Mouse (Mus musculus) kidney, adult 2 months (tissue): ENCODE results near the gene AC109138.7.

Experiments
- CTCF ChIP-seq: fragments of 200-500 bp; conservative IDR thresholded peaks from 2 replicates; pipeline ENCODE4 v1.5.1; 2011; ENCODE audit warnings: low read depth, mild to moderate bottlenecking, control low read depth, low read length, moderate library complexity, mixed read lengths; ENCODE audit not compliant: insufficient read depth, insufficient read length
- POLR2A ChIP-seq: fragments of 200-500 bp; IDR thresholded peaks from one replicate; pipeline ENCODE4 v1.6.1; 2011; ENCODE audit warnings: low read depth, low read length, control low read depth

DNA sequence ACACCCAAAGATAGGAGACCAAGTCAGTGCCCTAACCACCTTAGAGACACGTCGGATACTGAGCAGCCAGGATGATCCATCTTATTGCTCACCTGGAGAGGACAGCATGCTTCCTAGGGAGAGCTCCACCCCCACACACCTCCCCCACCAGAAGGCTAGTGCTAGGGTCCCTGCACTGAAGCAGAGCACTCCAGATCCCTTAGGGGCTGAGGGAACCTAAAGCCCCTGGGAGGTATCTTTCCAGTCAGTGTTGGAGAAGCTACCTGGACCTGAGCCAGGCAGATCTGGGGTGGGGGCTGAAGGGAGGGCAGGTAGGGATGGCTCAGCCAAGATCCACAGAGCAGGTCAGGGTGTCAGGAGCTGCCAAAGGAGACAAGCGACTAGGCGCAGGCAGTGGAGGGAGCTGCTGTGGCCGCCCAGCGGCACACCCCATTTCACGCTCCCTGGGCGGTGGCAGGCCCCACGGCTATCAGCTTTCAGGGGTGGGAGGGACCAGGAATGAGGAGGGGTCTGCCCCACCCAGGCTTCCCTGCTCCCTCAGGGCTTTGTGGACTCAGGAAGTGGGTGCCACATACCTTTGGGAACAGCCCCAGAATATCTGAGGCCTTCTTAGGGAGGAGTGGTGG lies 15.4 kb downstream of the AC109138.7 start:
- no peak for TF ChIP-seq CTCF
- TF ChIP-seq POLR2A: no peak
